Mouse (Mus musculus) stomach, embryonic 16.5 days (tissue): ENCODE results near the gene Tbkbp1. TPM values are rescaled to one million over a fixed set of nuclear protein-coding genes. Genes with fewer than 3 reads are reported as not detected.

Experiments
- ATAC-seq: fragments of 200-750 bp; cut with Nextera tagmentation; 2 replicates; pipeline ENCODE4 v1.8.0; 2017; ENCODE audit warnings: moderate number of reproducible peaks, moderate TSS enrichment; ENCODE audit not compliant: insufficient read depth, low FRiP score
- H3K27ac ChIP-seq: fragments of 300-500 bp; sonication (generic); 2 replicates; pipeline ENCODE4 v1.5.1; 2014; ENCODE audit warnings: low read length
- H3K27me3 ChIP-seq: fragments of 300-500 bp; sonication (generic); 2 replicates; pipeline ENCODE4 v1.6.1; 2014; ENCODE audit warnings: low read length, control low read depth, mixed read lengths; ENCODE audit not compliant: control insufficient read depth, insufficient read depth
- H3K36me3 ChIP-seq: fragments of 300-500 bp; sonication (generic); 2 replicates; pipeline ENCODE4 v1.6.1; 2014; ENCODE audit warnings: low read length; ENCODE audit not compliant: control insufficient read depth, insufficient read depth
- H3K4me1 ChIP-seq: fragments of 300-500 bp; sonication (generic); 2 replicates; pipeline ENCODE4 v1.6.1; 2014; ENCODE audit warnings: low read length, control low read depth, mixed read lengths; ENCODE audit not compliant: control insufficient read depth, insufficient read depth
- H3K4me2 ChIP-seq: fragments of 300-500 bp; sonication (generic); 2 replicates; pipeline ENCODE4 v1.6.1; 2014; ENCODE audit warnings: low read depth, low read length, mixed read lengths
- H3K4me3 ChIP-seq: fragments of 300-500 bp; sonication (generic); replicated peaks from 2 replicates; pipeline ENCODE4 v1.5.1; 2014; ENCODE audit warnings: mild to moderate bottlenecking, low read length
- H3K9ac ChIP-seq: fragments of 300-500 bp; sonication (generic); 2 replicates; pipeline ENCODE4 v1.6.1; 2014; ENCODE audit warnings: low read length
- H3K9me3 ChIP-seq: fragments of 300-500 bp; sonication (generic); replicated peaks from 2 replicates; pipeline ENCODE4 v1.6.1; 2016; ENCODE audit warnings: low read length, control low read depth; ENCODE audit not compliant: control insufficient read depth
- WGBS: fragments of 180-500 bp; shearing (Covaris S2); extraction: QIAGEN DNeasy Blood & Tissue Kit; methylation state at CpG from one replicate; pipeline ENCODE4 v1.1.7; 2014; 5-methylcytosine and 5-hydroxymethylcytosine counted together
- polyA plus RNA-seq: library from polyadenylated mRNA; unstranded; fragments of >200 nt; fragmentation: Nextera tagmentation; extraction: Ambion mirVana; gene quantifications from 2 replicates; pipeline ENCODE4 v1.2.1, GENCODE M21; 2015

The Tbkbp1 gene
- polyA plus RNA-seq, 1 experiment from 2014 or later = 2.5 TPM

GRCm38 (mm10) chr11:97178198-97178597 lies 26.9 kb upstream of the Tbkbp1 start:
- ATAC-seq = no peak
- no peaks in the 10 kb centered on the region for H3K9me3 ChIP-seq
- 0 out of 2 replicates have a peak, but pooled peaks cover under 1% of the 10 kb centered on the region for H3K4me1 ChIP-seq
- no peak overlapping the region for H3K4me3 ChIP-seq
- H3K27ac ChIP-seq = no peak overlapping the region
- 98% methylated on average over 2 of the region's 2 CpGs for WGBS
- no peak overlapping the region for H3K4me2 ChIP-seq
- peaks cover 36% of the 10 kb centered on the region for H3K36me3 ChIP-seq
- H3K9ac ChIP-seq = no peak overlapping the region
- no peaks in the 10 kb centered on the region for H3K27me3 ChIP-seq

GRCm38 (mm10) chr11:97176851-97177250 lies 25.6 kb upstream of the Tbkbp1 start:
- Histone ChIP-seq H3K9me3 (no peaks in the 10 kb centered on the region), H3K9ac (no peak overlapping the region), H3K27me3 (no peaks in the 10 kb centered on the region), H3K36me3 (peaks cover 29% of the 10 kb centered on the region), H3K4me2 (no peak overlapping the region), H3K27ac (no peak overlapping the region), H3K4me3 (no peak overlapping the region), H3K4me1 (no peaks in the 10 kb centered on the region)
- 50% methylated on average over 3 of the region's 3 CpGs for WGBS
- no peak for ATAC-seq

DNA sequence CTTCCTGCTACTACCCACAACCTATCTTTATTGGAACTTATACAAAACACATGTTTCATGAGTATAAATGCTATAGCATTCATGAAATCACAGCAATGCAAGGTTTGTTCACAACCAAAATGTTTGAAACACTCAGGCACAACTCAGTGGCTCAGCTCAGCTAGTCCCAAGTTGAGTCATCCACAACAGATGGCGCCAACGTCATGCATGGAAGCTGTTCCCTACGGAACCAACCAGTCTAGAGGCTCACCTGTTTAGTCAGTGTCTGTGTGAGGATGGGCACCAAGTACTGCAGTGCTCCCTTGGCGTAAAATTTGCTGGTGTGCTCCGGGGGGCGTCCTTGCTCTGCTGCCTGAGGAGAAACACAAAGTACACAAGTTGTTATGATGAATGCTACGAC lies 24.2 kb upstream of the Tbkbp1 start:
- Histone ChIP-seq H3K27ac (no peak overlapping the region), H3K4me3 (no peak overlapping the region), H3K9ac (no peak overlapping the region), H3K27me3 (no peaks in the 10 kb centered on the region), H3K9me3 (no peaks in the 10 kb centered on the region), H3K4me2 (no peak overlapping the region), H3K4me1 (no peaks in the 10 kb centered on the region), H3K36me3 (peaks cover 30% of the 10 kb centered on the region)
- no peak for ATAC-seq
- 91% methylated on average over 7 of the region's 7 CpGs for WGBS

- Histone ChIP-seq H3K27me3 (no peaks in the 10 kb centered on the region), H3K9me3 (no peaks in the 10 kb centered on the region), H3K27ac (no peak overlapping the region), H3K4me3 (no peak overlapping the region), H3K9ac (no peak overlapping the region), H3K4me2 (no peak overlapping the region), H3K36me3 (peaks cover 33% of the 10 kb centered on the region), H3K4me1 (no peaks in the 10 kb centered on the region)
- 68% methylated on average over 6 of the region's 6 CpGs for WGBS
- ATAC-seq = no peak
Measured at GRCm38 (mm10) chr11:97160341-97160740, 9.0 kb upstream of the Tbkbp1 start.

DNA sequence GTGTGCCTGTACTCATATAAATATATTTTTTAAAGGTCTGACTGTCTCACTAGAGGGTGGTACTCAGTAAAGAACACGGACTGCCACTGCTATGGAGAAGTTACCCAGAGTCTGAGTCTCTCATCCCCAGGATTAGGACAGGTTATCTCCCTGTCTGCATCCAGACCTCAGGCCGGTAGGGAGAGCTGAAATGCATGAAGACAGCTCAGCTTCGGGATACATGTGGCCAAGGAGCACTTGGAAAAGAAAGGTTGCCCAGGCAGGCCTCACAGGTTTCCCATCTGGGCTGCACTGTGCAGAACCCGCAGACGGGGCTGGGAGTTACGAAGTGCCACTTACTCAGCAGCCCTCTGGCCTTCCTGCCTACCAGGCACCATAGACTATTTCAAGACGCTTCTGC lies 5.7 kb upstream of the Tbkbp1 start:
- ATAC-seq = no peak
- H3K4me1 ChIP-seq = peaks cover 7% of the 10 kb centered on the region
- no peak overlapping the region for H3K4me2 ChIP-seq
- 78% methylated on average over 7 of the region's 7 CpGs for WGBS
- H3K4me3 ChIP-seq = no peak overlapping the region
- no peak overlapping the region for H3K9ac ChIP-seq
- no peaks in the 10 kb centered on the region for H3K27me3 ChIP-seq
- no peaks in the 10 kb centered on the region for H3K9me3 ChIP-seq
- H3K36me3 ChIP-seq = 0 out of 2 replicates have a peak, but pooled peaks cover 11% of the 10 kb centered on the region
- H3K27ac ChIP-seq = no peak overlapping the region; the same call in 1 of the 2 replicates

GRCm38 (mm10) chr11:97152662-97153287 lies 1.5 kb upstream of the Tbkbp1 start:
- 33% methylated on average over 10 of the region's 10 CpGs for WGBS
- Histone ChIP-seq H3K27me3 (no peaks in the 10 kb centered on the region), H3K9ac (no peak overlapping the region; the same call in 1 of the 2 replicates), H3K9me3 (no peaks in the 10 kb centered on the region), H3K4me2 (no peak overlapping the region), H3K27ac (no peak overlapping the region), H3K4me3 (no peak overlapping the region), H3K36me3 (0 out of 2 replicates have a peak, but pooled peaks cover 7% of the 10 kb centered on the region), H3K4me1 (peaks cover 21% of the 10 kb centered on the region)
- no peak for ATAC-seq

GRCm38 (mm10) chr11:97152023-97152426 lies 730 bp upstream of the Tbkbp1 start:
- Histone ChIP-seq H3K36me3 (0 out of 2 replicates have a peak, but pooled peaks cover 4% of the 10 kb centered on the region), H3K4me3 (peak overlapping the region; percentile 74), H3K27me3 (no peaks in the 10 kb centered on the region), H3K9me3 (no peaks in the 10 kb centered on the region), H3K27ac (0 out of 2 replicates have a peak overlapping the region, but pooled peaks have one; percentile 1), H3K9ac (no peak overlapping the region; the same call in 1 of the 2 replicates), H3K4me2 (peak overlapping the region; percentile 90), H3K4me1 (peaks cover 21% of the 10 kb centered on the region)
- WGBS = 1% methylated on average over 11 of the region's 11 CpGs
- no peak for ATAC-seq

DNA sequence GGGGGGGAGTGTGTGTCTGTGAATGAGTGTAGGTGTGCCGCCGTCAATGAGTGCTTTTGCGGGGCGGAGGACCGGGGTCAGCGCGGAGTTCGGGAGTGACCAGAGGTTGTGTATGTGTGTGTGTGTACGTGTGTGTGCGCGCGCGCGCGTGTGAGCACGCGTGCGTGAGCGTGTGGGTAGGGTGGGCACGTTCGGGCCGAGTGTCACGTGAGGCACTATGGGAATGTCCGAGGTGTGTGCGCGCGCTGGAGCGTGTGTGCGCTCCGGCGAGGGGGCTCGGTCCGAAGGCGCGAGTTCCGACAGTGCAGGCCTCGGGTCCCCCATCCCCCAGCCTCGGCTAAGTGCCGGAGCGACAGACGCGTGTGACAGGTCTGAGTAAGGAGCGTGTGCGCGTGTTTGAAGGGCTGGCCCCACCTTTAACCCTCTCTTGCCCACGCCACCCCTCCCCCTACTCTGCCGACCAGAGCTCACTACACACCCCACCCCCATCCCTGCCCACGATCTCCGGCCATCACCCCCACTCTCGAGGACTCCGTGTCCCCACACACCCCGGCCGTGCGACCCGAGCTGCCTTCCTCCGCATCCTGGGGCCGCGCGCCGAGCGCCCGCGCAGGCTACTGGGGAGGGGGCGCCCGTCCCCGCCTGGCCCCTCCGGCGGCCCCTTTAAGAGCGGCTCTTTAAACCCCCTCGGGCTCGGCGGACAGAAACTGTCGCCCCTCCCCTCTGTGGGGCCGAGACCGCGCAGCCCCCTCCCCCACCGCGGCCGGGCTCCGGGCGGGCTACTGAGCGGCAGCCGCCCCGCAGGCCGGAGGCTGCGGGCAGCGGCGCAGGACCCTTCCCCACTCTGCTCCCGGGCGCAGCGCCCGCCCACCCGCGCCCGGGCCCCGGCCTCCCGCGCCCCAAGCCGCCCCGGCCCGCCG lies 624 bp downstream of the Tbkbp1 start:
- Histone ChIP-seq H3K4me3 (peak overlapping the region; percentile 74), H3K27me3 (no peaks in the 10 kb centered on the region), H3K4me2 (peak overlapping the region; percentile 90), H3K9ac (peak overlapping the region; percentile 83), H3K9me3 (no peaks in the 10 kb centered on the region), H3K4me1 (peaks cover 29% of the 10 kb centered on the region), H3K27ac (peak overlapping the region; percentile 81), H3K36me3 (0 out of 2 replicates have a peak, but pooled peaks cover 4% of the 10 kb centered on the region)
- under 1% methylated on average over 74 of the region's 102 CpGs for WGBS
- ATAC-seq = peak; percentile 67

DNA sequence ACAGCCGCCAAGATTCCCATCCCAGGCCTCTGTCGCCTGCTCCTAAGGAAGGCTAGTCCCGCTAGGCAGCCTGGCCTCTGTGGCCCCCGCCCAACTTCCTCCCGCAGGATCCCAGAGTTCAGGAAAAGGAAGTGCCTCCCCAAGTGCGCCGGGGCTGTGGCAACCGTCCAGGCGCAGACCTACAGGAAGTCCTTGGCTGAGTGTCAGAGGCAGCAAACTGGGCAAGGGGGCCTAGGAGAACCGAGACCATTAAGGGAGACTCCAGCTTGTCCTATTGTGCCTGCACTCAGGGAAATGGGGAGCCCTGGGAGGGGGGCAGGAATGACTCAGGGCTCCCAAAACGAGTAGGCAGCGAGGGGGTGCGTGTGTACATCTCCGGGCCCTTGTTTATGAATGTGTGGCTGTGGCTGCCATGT lies 1.3 kb downstream of the Tbkbp1 start:
- H3K36me3 ChIP-seq = no peaks in the 10 kb centered on the region
- whole genome bisulfite sequencing = 1% methylated on average over 14 of the region's 14 CpGs
- H3K9ac ChIP-seq = peak overlapping the region; percentile 83

More for the DNA sequence above, 1.3 kb downstream of the Tbkbp1 start:
- Histone ChIP-seq H3K4me2 (peak overlapping the region; percentile 90), H3K4me1 (peaks cover 29% of the 10 kb centered on the region), H3K27ac (peak overlapping the region; percentile 81), H3K9me3 (no peaks in the 10 kb centered on the region), H3K27me3 (no peaks in the 10 kb centered on the region), H3K4me3 (peak overlapping the region; percentile 74)
- peak; percentile 14 for ATAC-seq
